Mouse (Mus musculus) mesoderm, embryonic 11.5 days (tissue): ENCODE results near the gene Fbxl21.

Experiments
- DNase-seq: peaks from one replicate; pipeline ENCODE4 v3.0.0-alpha.2; 2012; ENCODE audit warnings: low read depth, low spot score

Gene Fbxl21

GRCm38 (mm10) chr13:56581512-56581911 lies 59.2 kb downstream of the Fbxl21 start:
- no peak for DNase-seq

- DNase-seq, result peak; percentile 97
Measured at GRCm38 (mm10) chr13:56581961-56582434, 59.7 kb downstream of the Fbxl21 start.

GRCm38 (mm10) chr13:56582720-56583119 lies 60.4 kb downstream of the Fbxl21 start:
- DNase-seq, result peak; percentile 77

- DNase-seq, result no peak
Measured at GRCm38 (mm10) chr13:56586046-56586445, 63.8 kb downstream of the Fbxl21 start.
